Mouse (Mus musculus) intestine, embryonic 16.5 days (tissue): Measurements from ENCODE around the gene Hoxa9. TPM values are rescaled to one million over a fixed set of nuclear protein-coding genes. Genes with fewer than 3 reads are reported as not detected.

ENCODE experiments used
- ATAC-seq: fragments of 200-750 bp; cut with Nextera tagmentation; 2 replicates; pipeline ENCODE4 v1.8.0; 2017; ENCODE audit warnings: moderate TSS enrichment, moderate library complexity
- H3K27ac ChIP-seq: fragments of 300-500 bp; sonication (generic); 2 replicates; pipeline ENCODE4 v1.5.1; 2014; ENCODE audit warnings: mild to moderate bottlenecking, low read length
- H3K27me3 ChIP-seq: fragments of 300-500 bp; sonication (generic); replicated peaks from 2 replicates; pipeline ENCODE4 v1.6.1; 2014; ENCODE audit warnings: low read length, control low read depth, mixed read lengths; ENCODE audit not compliant: control insufficient read depth, insufficient read depth
- H3K36me3 ChIP-seq: fragments of 300-500 bp; sonication (generic); 2 replicates; pipeline ENCODE4 v1.6.1; 2014; ENCODE audit warnings: low read length, control low read depth; ENCODE audit not compliant: control insufficient read depth, insufficient read depth
- H3K4me1 ChIP-seq: fragments of 300-500 bp; sonication (generic); 2 replicates; pipeline ENCODE4 v1.6.1; 2014; ENCODE audit warnings: low read length, control low read depth, mixed read lengths; ENCODE audit not compliant: control insufficient read depth, insufficient read depth
- H3K4me2 ChIP-seq: fragments of 300-500 bp; sonication (generic); 2 replicates; pipeline ENCODE4 v1.6.1; 2014; ENCODE audit warnings: low read depth, low read length, control low read depth
- H3K4me3 ChIP-seq: fragments of 300-500 bp; sonication (generic); 2 replicates; pipeline ENCODE4 v1.5.1; 2014; ENCODE audit warnings: mild to moderate bottlenecking, low read length
- H3K9ac ChIP-seq: fragments of 300-500 bp; sonication (generic); 2 replicates; pipeline ENCODE4 v1.6.1; 2014; ENCODE audit warnings: low read depth, low read length
- H3K9me3 ChIP-seq: fragments of 300-500 bp; sonication (generic); 2 replicates; pipeline ENCODE4 v1.6.1; 2016; ENCODE audit warnings: low read length, control low read depth; ENCODE audit not compliant: control insufficient read depth
- WGBS: fragments of 180-500 bp; shearing (Covaris S2); extraction: QIAGEN DNeasy Blood & Tissue Kit; methylation state at CpG from one replicate; pipeline ENCODE4 v1.1.7; 2014; 5-methylcytosine and 5-hydroxymethylcytosine counted together
- polyA plus RNA-seq: library from polyadenylated mRNA; unstranded; fragments of >200 nt; fragmentation: Nextera tagmentation; extraction: Ambion mirVana; gene quantifications from 2 replicates; pipeline ENCODE4 v1.2.1, GENCODE M21; 2015

The Hoxa9 gene
- polyA plus RNA-seq, 1 experiment from 2014 or later: 3.2 TPM

DNA sequence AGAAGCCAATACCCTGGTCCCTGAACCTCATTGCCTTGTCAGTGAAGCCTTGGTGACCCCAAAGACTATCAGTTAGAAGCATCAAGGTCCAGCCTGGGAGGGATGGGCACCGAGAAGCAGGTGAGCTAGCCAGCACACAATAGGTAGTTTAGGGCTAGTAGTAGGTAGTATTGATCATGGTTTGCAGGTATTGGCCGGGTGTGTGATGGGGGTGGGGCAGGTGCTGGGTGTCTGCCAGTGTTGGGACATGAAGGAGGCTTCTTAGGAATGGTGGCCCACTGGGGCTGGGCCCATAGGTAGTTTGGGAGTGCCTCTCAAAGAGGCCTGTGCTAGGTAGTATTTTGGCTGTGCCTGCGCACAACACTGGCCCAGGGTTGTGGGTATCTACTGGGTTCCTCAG is 15.8 kb downstream of the Hoxa9 start:
- Histone ChIP-seq H3K4me1 (peaks cover 22% of the 10 kb centered on the region), H3K36me3 (no peaks in the 10 kb centered on the region), H3K4me2 (no peak overlapping the region), H3K27me3 (peaks cover 80% of the 10 kb centered on the region), H3K9me3 (no peaks in the 10 kb centered on the region), H3K27ac (no peak overlapping the region), H3K4me3 (no peak overlapping the region), H3K9ac (no peak overlapping the region)
- 45% methylated on average over 3 of the region's 3 CpGs for WGBS
- no peak for ATAC-seq

DNA sequence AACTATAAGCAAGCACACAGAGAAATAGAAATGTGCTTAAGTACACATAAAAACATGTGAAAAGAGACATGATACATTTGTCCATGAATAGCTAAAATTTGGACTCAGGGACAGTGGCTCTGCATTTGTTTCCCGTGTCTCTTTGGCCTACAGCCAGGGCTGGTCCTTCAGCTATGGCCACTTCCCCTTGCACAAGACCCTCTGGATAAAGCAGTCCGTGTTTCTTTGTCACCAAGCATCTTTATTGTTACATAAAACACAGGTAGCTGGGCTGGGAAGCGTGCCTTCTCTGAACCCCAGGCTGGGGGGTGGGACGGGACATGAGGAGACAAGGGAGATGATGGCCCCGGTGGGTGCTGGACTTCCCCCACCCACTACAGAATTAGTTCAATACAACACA is 16.6 kb downstream of the Hoxa9 start:
- Histone ChIP-seq H3K4me3 (no peak overlapping the region), H3K36me3 (no peaks in the 10 kb centered on the region), H3K27me3 (peaks cover 80% of the 10 kb centered on the region), H3K27ac (no peak overlapping the region), H3K4me2 (no peak overlapping the region), H3K9me3 (no peaks in the 10 kb centered on the region), H3K4me1 (peaks cover 22% of the 10 kb centered on the region), H3K9ac (no peak overlapping the region)
- 37% methylated on average over 5 of the region's 5 CpGs for WGBS
- no peak for ATAC-seq

DNA sequence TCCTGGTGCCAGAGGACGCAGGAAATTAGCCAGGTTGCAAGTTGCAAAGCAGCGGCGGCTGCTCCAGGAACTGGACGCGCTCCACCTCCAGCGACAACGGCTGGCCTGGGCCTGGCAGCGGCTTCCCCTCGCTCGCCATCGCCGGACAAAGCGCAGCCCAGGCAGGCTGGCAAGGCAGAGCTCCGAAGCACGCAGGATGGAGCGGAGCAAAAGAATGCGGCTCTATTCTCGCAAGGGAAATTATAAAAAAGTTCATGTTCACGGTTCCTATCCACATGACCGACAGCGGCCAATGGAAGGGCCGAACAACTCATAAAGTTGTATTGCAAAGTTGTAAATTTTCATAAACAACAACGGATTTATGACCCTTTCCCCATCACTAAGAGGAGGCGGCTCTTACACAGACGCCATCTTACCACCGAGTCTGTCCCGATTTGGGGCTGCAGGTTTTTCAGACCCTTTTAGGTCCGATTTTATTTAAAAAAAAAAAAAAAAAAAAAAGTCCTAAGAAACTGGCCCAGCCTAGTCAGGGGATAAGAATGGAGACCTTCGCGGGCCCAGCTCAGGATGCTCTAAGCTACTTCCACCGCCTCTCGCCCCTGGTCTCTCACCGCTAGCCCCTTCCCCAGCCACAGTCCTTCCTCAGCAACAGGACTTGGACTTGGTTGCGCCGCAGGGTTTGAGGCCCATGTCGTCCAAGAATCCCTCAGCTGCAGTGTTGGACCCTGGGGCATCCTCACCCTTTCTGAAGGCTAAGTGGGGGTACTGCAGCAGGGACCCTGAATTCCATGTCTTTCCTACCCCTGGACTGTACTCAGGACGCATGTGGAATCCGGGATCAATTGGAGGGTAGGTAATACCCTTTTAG is 17.5 kb downstream of the Hoxa9 start, which contains the start of the genes Hoxa3 and Gm28308:
Gene Hoxa3 (minus strand): TSS at position 218 of the 868 bp plus-strand sequence.
Gene Gm28308 (minus strand): TSS at position 221 of the 868 bp plus-strand sequence.
- peaks cover 24% of the 10 kb centered on the region for H3K4me1 ChIP-seq
- peaks cover 75% of the 10 kb centered on the region for H3K27me3 ChIP-seq
- WGBS: 8% methylated on average over 38 of the region's 38 CpGs
- ATAC-seq: peak; percentile 41
- H3K36me3 ChIP-seq: no peaks in the 10 kb centered on the region
- H3K27ac ChIP-seq: peak within 1 kb of the TSS; percentile 85
- peak within 1 kb of the TSS; percentile 57 for H3K4me2 ChIP-seq
- H3K4me3 ChIP-seq: peak within 1 kb of the TSS; percentile 59
- peak within 1 kb of the TSS; percentile 72 for H3K9ac ChIP-seq
- no peaks in the 10 kb centered on the region for H3K9me3 ChIP-seq

DNA sequence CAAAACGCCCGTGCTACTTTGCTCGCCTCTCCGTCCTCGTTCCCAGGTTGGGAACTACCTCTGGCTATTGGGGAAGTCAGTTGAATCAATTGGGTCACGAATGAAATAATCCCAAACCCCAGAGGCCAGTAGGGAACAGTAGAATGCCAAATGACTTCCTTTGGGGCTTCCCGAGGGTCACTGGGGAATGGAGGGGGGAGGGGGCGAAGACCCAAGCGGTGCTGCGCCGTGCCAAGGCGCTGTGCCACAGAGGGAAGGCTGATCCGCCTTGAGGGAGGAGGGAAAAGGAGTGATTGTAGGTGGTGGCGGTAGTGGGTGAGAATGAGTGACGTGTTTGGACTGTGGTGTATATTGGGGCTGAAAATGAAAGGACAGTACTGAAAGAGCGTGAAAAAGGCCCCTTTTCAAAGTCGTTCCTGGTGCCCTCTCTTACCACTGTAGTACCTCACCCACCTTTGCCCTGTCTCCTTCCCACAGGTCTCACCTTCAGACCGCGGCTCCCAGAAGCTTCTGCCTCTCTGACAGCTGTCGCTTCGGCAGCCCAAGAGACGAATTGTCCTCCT is 18.3 kb downstream of the Hoxa9 start:
- Histone ChIP-seq H3K4me1 (peaks cover 28% of the 10 kb centered on the region), H3K4me2 (peak overlapping the region; percentile 57), H3K27ac (peak overlapping the region; percentile 85), H3K4me3 (peak overlapping the region; percentile 59), H3K9ac (peak overlapping the region; percentile 72), H3K36me3 (no peaks in the 10 kb centered on the region), H3K27me3 (peaks cover 69% of the 10 kb centered on the region), H3K9me3 (no peaks in the 10 kb centered on the region)
- no peak for ATAC-seq
- WGBS: 3% methylated on average over 22 of the region's 22 CpGs

DNA sequence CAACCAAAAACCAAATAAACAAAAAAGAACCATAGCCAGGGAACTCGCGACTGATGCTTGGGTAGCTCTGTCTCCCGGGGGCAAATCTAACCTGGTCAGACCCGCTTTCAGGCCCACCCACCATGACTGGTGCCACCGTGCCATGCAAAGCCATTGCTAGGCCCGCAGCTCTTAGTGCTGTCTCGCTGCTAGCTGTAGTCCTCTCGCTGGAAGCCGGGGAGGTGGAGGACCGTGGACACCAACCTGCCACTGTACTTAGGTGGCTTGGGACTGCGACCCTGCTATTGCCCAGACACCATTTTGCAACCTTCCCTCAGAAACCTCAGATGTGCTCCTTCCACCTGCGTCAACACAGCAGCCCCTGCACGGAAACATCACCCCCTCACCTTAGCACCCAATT is 18.9 kb downstream of the Hoxa9 start:
- Histone ChIP-seq H3K36me3 (no peaks in the 10 kb centered on the region), H3K27ac (peak overlapping the region; percentile 50; the same call in 1 of the 2 replicates), H3K9me3 (no peaks in the 10 kb centered on the region), H3K4me3 (peak overlapping the region; percentile 59), H3K27me3 (peaks cover 67% of the 10 kb centered on the region), H3K9ac (peak overlapping the region; percentile 72), H3K4me1 (peaks cover 24% of the 10 kb centered on the region), H3K4me2 (peak overlapping the region; percentile 57)
- ATAC-seq: no peak
- 6% methylated on average over 13 of the region's 13 CpGs for WGBS

DNA sequence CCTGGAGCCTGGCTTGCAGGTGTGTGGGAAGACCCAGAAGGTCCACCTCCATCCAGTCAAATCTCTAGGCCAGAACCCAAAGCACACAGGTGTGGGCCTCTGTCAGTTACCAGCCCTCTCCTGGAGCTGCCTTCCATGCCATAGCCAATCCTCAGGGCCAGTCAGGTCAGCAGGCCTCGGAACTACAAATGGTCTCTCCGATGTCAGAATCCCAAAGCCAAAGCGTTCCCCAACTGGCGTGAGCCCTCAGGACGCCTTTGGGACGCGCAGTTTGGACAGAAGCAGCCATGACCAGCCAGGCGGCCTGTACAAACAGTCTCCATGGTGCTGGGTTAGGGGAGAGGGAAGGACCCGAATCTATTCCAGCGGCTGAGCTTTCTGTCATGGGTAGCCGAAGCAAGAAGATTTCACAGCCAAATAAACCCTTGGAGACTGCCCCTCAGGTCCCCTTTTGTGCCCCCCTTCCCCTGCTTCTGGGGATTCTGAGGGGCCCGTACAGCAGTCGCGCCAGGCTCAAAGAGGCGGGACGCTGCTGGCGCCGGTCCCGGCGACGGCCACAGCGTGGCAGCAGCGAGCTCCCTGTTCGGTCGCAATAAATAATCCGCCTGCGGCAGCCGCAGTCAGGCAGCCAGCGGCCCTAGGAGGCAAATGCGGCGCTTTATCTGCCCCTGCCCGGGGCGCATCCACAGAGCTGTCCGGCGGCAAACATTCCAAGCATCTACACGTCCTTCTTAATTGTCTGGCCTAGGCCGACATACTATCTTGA is 19.5 kb downstream of the Hoxa9 start:
- peak; percentile 57 for ATAC-seq
- Histone ChIP-seq H3K36me3 (no peaks in the 10 kb centered on the region), H3K4me1 (peaks cover 23% of the 10 kb centered on the region), H3K4me2 (peak overlapping the region; percentile 57), H3K9ac (peak overlapping the region; percentile 72), H3K27me3 (peaks cover 61% of the 10 kb centered on the region), H3K27ac (peak overlapping the region; percentile 50; the same call in 1 of the 2 replicates), H3K4me3 (peak overlapping the region; percentile 59), H3K9me3 (no peaks in the 10 kb centered on the region)
- WGBS: 3% methylated on average over 37 of the region's 37 CpGs

DNA sequence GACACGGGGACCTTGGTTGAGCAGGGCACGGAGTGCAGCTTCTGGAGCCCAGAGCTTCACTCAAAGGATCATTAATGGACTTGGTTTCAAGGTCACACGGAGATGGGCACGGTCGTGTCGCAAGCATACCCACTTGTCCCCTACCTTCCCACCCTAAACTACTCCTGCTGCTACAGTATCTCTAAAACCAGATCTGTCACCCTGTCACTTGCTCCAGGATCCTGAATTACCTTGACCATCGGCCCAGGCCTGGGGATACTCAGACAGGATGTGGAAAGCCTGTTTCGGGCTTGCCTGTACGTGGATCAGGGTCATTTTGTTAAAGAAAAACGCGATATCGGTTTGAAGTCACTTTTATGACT is 21.2 kb downstream of the Hoxa9 start:
- Histone ChIP-seq H3K4me1 (peaks cover 24% of the 10 kb centered on the region), H3K4me2 (peak overlapping the region; percentile 63), H3K9ac (peak overlapping the region; percentile 30), H3K4me3 (peak overlapping the region; percentile 40), H3K36me3 (no peaks in the 10 kb centered on the region), H3K27me3 (peaks cover 55% of the 10 kb centered on the region), H3K9me3 (no peaks in the 10 kb centered on the region), H3K27ac (no peak overlapping the region)
- ATAC-seq: no peak
- 34% methylated on average over 12 of the region's 12 CpGs for WGBS

DNA sequence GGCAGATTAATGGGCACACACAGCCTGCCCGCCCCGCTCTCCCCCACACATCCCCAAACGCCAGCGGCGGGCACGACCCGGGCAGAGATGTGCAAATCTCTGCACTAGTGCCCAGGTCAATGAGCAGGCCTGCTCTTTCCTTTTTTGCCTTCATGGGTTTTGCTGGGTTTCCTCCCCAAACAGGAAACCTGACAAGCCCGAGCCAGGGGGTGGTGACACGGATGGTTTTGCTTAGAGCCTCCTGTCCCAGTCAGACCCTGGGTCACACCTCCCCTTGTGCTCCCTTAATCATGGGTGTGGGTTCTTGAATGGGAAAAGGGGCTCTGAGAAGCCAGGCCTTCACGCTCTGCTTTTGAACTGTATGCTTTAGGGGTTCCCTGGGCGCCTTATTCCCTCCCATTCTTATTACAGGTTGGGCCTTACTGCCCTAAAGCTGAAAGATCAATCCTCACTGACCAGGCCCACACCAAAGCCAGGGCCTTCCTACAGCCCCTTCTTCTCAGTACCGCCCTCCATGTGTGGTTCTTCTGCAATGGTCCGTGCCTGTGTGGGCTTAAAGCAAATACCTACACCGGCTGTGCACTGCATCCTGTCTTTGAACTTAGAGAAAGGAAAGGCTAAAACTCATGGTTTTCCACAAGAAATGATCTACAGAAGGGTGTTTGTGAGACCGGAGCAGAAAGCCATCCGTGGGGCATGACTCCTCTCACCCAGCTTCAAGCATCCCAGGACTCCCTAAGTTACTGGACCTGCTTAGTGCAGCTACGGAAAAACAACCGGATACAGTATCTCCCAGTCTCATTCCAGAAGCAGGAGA is 21.8 kb downstream of the Hoxa9 start:
- peak overlapping the region; percentile 63 for H3K4me2 ChIP-seq
- no peak for ATAC-seq
- H3K36me3 ChIP-seq: no peaks in the 10 kb centered on the region
- peak overlapping the region; percentile 40 for H3K4me3 ChIP-seq
- H3K27me3 ChIP-seq: peaks cover 49% of the 10 kb centered on the region
- WGBS: 26% methylated on average over 18 of the region's 18 CpGs
- peak overlapping the region; percentile 5; the same call in 1 of the 2 replicates for H3K27ac ChIP-seq
- H3K9ac ChIP-seq: peak overlapping the region; percentile 66
- H3K4me1 ChIP-seq: peaks cover 24% of the 10 kb centered on the region
- H3K9me3 ChIP-seq: no peaks in the 10 kb centered on the region
